Mouse (Mus musculus) spleen, adult 2 months (tissue): Measurements from ENCODE around the gene Gm10717.
"Not testable (repeated sequence)": the region's sequence is repeated elsewhere in the genome, so short reads cannot be mapped to it uniquely, and the experiment has no call there.

ENCODE experiments used
- CTCF ChIP-seq: fragments of 200-500 bp; IDR thresholded peaks from 2 replicates; pipeline ENCODE4 v1.5.1; 2011; ENCODE audit warnings: mild to moderate bottlenecking, inconsistent platforms; ENCODE audit not compliant: insufficient read depth, insufficient read length, insufficient replicate concordance; ENCODE audit errors: extremely low read depth
- POLR2A ChIP-seq: fragments of 200-500 bp; IDR thresholded peaks from 2 replicates; pipeline ENCODE4 v1.6.1; 2011; ENCODE audit warnings: low read depth, low read length, inconsistent platforms

- not testable (repeated sequence) for TF ChIP-seq POLR2A, CTCF
Measured at GRCm38 (mm10) chr9:3029276-3030000, 4.2 kb downstream of the Gm10717 start.
